Mouse (Mus musculus): ENCODE measurements around the gene Smim24. TPM values are rescaled to one million over a fixed set of nuclear protein-coding genes. Genes with fewer than 3 reads are reported as not detected.

Gene Smim24
- total RNA-seq, 2 experiments from 2014 or later = 1.3 to 1.4 TPM

DNA sequence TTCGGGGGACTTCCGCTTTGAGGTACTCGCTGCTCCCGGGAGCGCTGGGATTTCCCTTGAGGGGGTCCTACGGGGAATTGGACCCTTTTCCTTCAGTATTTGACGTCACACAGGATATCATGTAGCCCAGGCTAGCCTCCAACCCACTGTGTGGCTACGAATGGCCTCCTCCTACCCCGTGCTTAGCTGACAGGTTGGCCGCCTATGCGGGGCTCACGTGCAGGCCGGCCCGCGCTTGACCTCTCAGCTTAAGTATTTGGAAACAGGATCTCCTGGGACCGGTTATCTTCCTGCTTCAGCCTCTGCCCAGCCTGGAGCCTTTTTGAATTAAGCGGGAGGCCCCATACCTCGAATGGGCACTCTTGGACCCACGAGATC is 8.3 kb upstream of the Smim24 start:
- TF ChIP-seq CTCF (IDR thresholded peaks at IDR 0.05) = no peak
- intact Hi-C loops (cut with DNase I) = no loop called here
- no peak for DNase-seq (ENCODE audit: extremely low spot score in 1 of 2, low spot score in 2 of 2)
- H3K4me3 ChIP-seq = peak overlapping the region; percentile 86
- peak overlapping the region; percentile 81 for H3K27ac ChIP-seq

- intact Hi-C loops (cut with DNase I) = no loop called here
- TF ChIP-seq CTCF (IDR thresholded peaks at IDR 0.05) = no peak
- peak overlapping the region; percentile 86 for H3K4me3 ChIP-seq
Measured at GRCm38 (mm10) chr10:81385603-81386306, 7.1 kb upstream of the Smim24 start.

DNA sequence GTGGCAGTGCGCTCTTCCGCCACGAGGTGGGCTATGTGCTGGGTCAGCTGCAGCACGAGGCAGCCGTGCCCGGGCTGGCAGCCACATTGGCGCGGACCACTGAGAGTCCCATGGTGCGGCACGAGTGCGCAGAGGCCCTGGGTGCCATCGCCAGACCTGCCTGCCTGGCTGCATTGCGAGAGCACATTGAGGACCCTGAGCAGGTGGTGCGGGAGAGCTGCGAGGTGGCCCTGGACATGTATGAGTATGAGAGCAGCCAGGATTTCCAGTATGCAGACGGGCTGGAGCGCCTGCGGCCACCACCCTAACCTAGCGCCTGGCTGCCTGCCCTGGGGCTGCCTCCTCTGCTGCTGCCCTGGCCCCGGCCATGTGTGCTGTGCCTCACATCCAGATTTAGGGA is 5.1 kb upstream of the Smim24 start:
- no peak for DNase-seq (ENCODE audit: extremely low spot score in 1 of 2, low spot score in 2 of 2)
- H3K4me3 ChIP-seq = no peak overlapping the region
- TF ChIP-seq CTCF (IDR thresholded peaks at IDR 0.05) = no peak
- intact Hi-C loops (cut with DNase I) = no loop called here
- H3K27ac ChIP-seq = no peak overlapping the region

More at GRCm38 (mm10) chr10:81385603-81386306, 7.1 kb upstream of the Smim24 start:
- no peak overlapping the region for H3K27ac ChIP-seq
- DNase-seq (ENCODE audit: extremely low spot score in 1 of 2, low spot score in 2 of 2) = no peak

- no peak for TF ChIP-seq CTCF (IDR thresholded peaks at IDR 0.05)
- intact Hi-C loops (cut with DNase I) = loop anchor here (1.0 kb wide), 1 partner anchor 62 kb away; no protein-coding TSS in a partner anchor
- Histone ChIP-seq H3K4me3 (no peak within 1 kb of the TSS), H3K27ac (no peak within 1 kb of the TSS)
- no peak for DNase-seq (ENCODE audit: extremely low spot score in 1 of 2, low spot score in 2 of 2)
Measured at GRCm38 (mm10) chr10:81388505-81389055, 4.3 kb upstream of the Smim24 start, which contains the start of gene Gm48552. Gene Gm48552 (plus strand): TSS chr10:81389005.

DNA sequence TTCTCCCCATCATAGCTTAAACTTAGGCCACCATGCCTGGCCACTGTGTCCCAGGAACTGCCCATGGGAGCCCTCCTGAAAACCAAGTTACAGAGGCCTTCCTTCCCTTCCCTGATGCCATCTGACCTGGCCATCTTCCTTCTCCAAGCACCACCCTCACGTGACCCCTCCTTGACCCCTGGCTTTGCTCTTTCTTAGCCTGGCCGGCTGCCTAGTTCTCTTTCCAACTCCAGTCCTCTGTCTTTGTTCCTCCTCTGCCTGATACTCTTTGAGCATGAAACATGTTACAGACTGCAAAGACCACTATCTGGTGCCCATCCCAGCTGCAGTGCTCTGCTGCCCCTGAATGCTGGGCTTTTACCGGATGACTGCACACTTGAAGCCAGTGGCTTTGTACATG is 3.5 kb upstream of the Smim24 start:
- H3K27ac ChIP-seq = no peak overlapping the region
- no peak for TF ChIP-seq CTCF (IDR thresholded peaks at IDR 0.05)
- no peak overlapping the region for H3K4me3 ChIP-seq
- DNase-seq (ENCODE audit: extremely low spot score in 1 of 2, low spot score in 2 of 2) = no peak
- intact Hi-C loops (cut with DNase I) = loop anchor here (1.0 kb wide), 1 partner anchor 61 kb away; no protein-coding TSS in a partner anchor

- intact Hi-C loops (cut with DNase I) = loop anchor here (1.0 kb wide), 1 partner anchor 60 kb away; no protein-coding TSS in a partner anchor
- H3K27ac ChIP-seq = no peak overlapping the region
- DNase-seq (ENCODE audit: extremely low spot score in 1 of 2, low spot score in 2 of 2) = peak; percentile 70 to 79
- H3K4me3 ChIP-seq = no peak overlapping the region
- TF ChIP-seq CTCF (IDR thresholded peaks at IDR 0.05) = peak; percentile 94
Measured at GRCm38 (mm10) chr10:81389801-81390677, 2.8 kb upstream of the Smim24 start.

- DNase-seq (ENCODE audit: extremely low spot score in 1 of 2, low spot score in 2 of 2) = no peak
- Histone ChIP-seq H3K4me3 (no peak overlapping the region), H3K27ac (no peak overlapping the region)
- TF ChIP-seq CTCF (IDR thresholded peaks at IDR 0.05) = no peak
- intact Hi-C loops (cut with DNase I) = no loop called here
Measured at GRCm38 (mm10) chr10:81390678-81390965, 2.2 kb upstream of the Smim24 start.

DNA sequence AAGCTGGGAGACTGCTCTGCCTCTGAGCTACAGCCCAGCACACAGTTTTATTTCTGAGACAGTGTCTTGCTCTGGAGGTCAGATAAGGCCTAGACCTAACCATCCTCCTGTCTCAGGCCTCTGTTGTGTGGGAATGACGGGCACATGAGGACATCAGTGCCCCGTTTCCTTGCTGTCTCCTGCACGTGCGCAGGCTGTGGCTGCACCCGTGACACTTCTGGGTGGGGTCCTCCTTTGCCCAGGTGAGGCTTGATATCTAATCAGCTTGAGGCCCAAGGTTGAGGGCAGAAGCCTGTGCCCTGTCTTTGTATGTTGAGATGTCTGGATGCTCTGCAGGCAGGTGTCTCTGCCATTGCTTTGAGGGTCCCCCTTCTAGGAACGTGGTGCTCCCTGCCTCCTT is 581 bp upstream of the Smim24 start:
- TF ChIP-seq CTCF (IDR thresholded peaks at IDR 0.05) = no peak
- Histone ChIP-seq H3K27ac (no peak overlapping the region), H3K4me3 (no peak overlapping the region)
- intact Hi-C loops (cut with DNase I) = no loop called here
- DNase-seq (ENCODE audit: extremely low spot score in 1 of 2, low spot score in 2 of 2) = no peak

- Histone ChIP-seq H3K27ac (no peak overlapping the region; the same call in 1 of the 2 replicates), H3K4me3 (no peak overlapping the region)
- TF ChIP-seq CTCF (IDR thresholded peaks at IDR 0.05) = no peak
- no peak for DNase-seq (ENCODE audit: extremely low spot score in 1 of 2, low spot score in 2 of 2)
- intact Hi-C loops (cut with DNase I) = no loop called here
Measured at GRCm38 (mm10) chr10:81393456-81394063, 709 bp downstream of the Smim24 start.

DNA sequence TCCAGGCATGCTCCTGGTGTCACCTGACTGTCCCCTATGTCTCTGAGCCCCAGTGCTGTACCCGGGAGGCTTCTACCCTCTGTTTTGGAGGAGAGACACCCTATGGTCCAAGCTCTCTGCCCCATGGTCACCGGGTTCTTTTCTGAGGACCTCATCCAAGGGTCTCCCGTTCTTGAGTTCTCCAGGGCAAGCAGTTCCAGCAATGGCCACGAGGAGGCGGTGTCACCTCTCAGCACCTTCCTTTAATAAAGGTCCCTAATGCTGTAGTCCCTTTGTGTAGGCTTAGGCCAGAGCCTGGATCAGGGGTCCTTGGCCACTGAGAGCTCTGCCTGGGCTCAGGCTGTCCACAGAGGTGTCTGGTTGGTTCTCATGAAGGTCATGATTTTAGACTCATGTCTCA is 2.3 kb downstream of the Smim24 start:
- intact Hi-C loops (cut with DNase I) = loop anchor here (1.0 kb wide), 1 partner anchor 55 kb away; no protein-coding TSS in a partner anchor
- Histone ChIP-seq H3K4me3 (no peak overlapping the region), H3K27ac (no peak overlapping the region)
- peak; percentile 58 to 63 for DNase-seq (ENCODE audit: extremely low spot score in 1 of 2, low spot score in 2 of 2)
- peak; percentile 96 for TF ChIP-seq CTCF (IDR thresholded peaks at IDR 0.05)

- Histone ChIP-seq H3K27ac (no peak overlapping the region), H3K4me3 (no peak overlapping the region)
- TF ChIP-seq CTCF (IDR thresholded peaks at IDR 0.05) = no peak
- intact Hi-C loops (cut with DNase I) = loop anchor here (1.0 kb wide), 1 partner anchor 54 kb away; no protein-coding TSS in a partner anchor
- no peak for DNase-seq (ENCODE audit: extremely low spot score in 1 of 2, low spot score in 2 of 2)
Measured at GRCm38 (mm10) chr10:81395865-81396264, 3.0 kb downstream of the Smim24 start.

All from left cerebral cortex, adult 2 months (tissue).